Mouse (Mus musculus) heart, embryonic 16.5 days (tissue): ENCODE data around the gene Gm13306. TPM values are rescaled to one million over a fixed set of nuclear protein-coding genes. Genes with fewer than 3 reads are reported as not detected.

ENCODE experiments used
- polyA plus RNA-seq: library from polyadenylated mRNA; unstranded; fragments of >200 nt; fragmentation: Nextera tagmentation; extraction: Ambion mirVana; gene quantifications from 2 replicates; pipeline ENCODE4 v1.2.1, GENCODE M21; 2015

The Gm13306 gene
- polyA plus RNA-seq, 1 experiment from 2014 or later = not detected

Other genes starting within 250 kb of the Gm13306 start
- gene Gm21541, start 249.8 kb upstream of the Gm13306 start, polyA plus RNA-seq = 11.2 and 17.1 TPM in 2 replicates
- gene Gm20878, start 211.9 kb upstream of the Gm13306 start, polyA plus RNA-seq = 1.9 and 2.4 TPM in 2 replicates
- 0.07 and 0.10 TPM in 2 replicates for gene Fam205a4, start 187.4 kb upstream of the Gm13306 start, polyA plus RNA-seq
- gene Gm21093, start 118.7 kb upstream of the Gm13306 start, polyA plus RNA-seq = 0.15 TPM in 1 of 2 replicates, not detected in the other
- not detected in 2 replicates for gene Gm3893, start 62.2 kb upstream of the Gm13306 start, polyA plus RNA-seq
- 5.6 and 8.8 TPM in 2 replicates for gene Gm13304, start 38.6 kb upstream of the Gm13306 start, polyA plus RNA-seq
- 0.70 and 1.5 TPM in 2 replicates for gene Gm13305, start 15.2 kb downstream of the Gm13306 start, polyA plus RNA-seq
- not detected in 2 replicates for gene Gm10600, start 87.2 kb downstream of the Gm13306 start, polyA plus RNA-seq
- gene Ccl21b, start 102.3 kb downstream of the Gm13306 start, polyA plus RNA-seq = not detected in 2 replicates
- not detected in 2 replicates for gene Gm21953, start 140.8 kb downstream of the Gm13306 start, polyA plus RNA-seq
- gene Fam205a3, start 164.9 kb downstream of the Gm13306 start, polyA plus RNA-seq = not detected in 2 replicates